Mouse (Mus musculus) spleen, embryonic (tissue): ENCODE measurements around the gene Tlr4.

ENCODE experiments used
- CTCF ChIA-PET: fragments of 350-600 bp; sonication (Branson Sonifier 250); formaldehyde crosslinking; loops from one replicate; lab custom pipeline; 2022; lab: Charles Lee

The Tlr4 gene

DNA sequence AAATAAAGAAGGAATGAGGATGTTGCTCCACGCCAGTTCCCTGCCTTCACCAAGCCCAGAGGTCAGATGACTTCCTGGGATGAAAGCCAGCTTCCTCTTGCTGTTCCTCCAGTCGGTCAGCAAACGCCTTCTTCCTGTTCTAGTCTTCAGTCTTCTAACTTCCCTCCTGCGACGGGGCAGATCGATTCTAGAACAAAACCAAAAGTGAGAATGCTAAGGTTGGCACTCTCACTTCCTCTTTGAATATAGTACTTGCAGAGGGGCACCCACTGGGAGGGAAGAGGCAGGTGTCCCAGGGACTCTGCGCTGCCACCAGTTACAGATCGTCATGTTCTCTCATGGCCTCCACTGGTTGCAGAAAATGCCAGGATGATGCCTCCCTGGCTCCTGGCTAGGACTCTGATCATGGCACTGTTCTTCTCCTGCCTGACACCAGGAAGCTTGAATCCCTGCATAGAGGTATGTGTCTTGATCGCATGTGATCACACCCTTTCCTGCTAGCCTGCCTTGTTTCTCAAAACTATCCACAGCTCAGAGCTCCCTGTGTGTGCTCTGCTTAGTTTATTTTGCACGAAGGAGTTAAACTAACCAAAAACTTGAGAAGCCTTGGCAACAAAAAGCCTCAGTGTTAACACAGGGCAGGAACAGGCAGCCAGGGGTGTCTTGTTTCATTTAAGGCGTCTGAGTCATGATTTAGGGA is at the start of gene Tlr4:
Gene Tlr4, plus strand, starts transcription at position 122 of the 700 bp plus-strand sequence.
- CTCF ChIA-PET, result no interaction called here

DNA sequence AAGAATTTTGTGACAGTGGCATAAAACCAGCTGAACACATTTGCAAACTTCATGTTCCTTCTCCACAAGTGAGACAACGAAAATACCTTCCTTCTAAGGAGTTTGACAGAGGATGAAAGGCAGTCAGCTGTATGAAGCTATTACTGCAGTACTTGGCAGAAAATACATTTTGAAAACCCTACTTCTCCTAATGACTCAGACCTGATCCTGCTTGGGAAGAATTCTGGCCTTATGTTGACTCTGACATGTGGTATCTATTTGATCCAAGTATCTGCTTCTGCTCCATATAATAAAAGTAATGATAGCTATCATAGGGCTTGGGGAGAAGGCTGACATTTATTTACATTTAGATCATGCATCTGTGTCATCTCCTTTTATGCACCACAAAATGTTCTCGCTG is 33.1 kb upstream of the Tlr4 start:
- CTCF ChIA-PET, result no interaction called here

DNA sequence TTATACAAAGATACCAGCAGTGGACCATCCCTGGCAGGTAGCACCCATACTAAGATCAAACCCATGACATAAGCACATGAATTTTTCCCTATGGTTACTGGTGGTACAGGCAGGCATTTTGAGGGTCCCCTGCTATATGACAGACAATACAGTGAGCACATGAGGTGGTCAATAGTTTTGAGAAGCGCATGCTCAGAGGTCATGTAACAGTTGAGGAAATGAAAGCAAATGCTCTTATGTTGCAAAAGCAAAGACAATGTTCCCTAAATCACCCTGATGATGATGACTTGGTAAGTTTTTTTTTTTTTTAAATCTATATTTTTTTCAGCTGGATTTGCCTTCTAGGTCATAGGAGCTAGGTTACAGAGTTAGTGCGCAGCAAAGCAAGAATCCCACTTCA is 30.7 kb upstream of the Tlr4 start:
- CTCF ChIA-PET, result no interaction called here

DNA sequence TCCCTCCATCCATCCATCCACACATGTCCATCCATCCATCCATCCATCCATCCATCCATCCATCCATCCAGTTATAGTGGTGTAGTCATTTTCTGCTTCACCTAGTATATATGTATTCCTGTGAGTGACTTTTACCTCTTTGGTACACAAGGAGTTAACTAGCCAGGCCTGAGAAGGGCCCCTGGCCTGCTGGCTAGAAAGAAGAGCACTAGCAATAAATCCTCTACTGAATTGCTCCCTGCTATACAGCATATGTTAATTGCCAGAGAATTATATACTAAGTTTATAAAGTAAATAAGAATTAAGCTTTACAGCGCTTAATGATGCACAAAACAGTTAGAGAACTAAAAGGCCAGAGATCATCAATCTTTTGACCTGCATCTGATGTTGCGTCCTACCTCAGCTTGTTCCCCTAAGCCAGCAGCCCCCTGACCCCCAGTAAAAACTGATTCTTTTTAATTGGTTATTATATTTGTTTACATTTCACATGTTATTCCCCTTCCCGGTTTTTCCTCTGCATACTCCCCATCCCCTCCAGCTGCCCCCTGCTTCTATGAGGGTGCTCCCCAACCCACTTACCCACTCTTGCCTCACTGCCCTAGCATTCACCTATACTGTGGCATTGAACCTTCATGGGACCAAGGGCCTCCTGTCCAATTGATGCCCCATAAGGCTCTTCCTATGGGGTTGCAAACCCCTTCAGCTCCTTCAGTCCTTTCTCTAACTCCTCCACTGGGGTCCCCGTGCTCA is 22.7 kb upstream of the Tlr4 start:
- CTCF ChIA-PET, result no interaction called here

DNA sequence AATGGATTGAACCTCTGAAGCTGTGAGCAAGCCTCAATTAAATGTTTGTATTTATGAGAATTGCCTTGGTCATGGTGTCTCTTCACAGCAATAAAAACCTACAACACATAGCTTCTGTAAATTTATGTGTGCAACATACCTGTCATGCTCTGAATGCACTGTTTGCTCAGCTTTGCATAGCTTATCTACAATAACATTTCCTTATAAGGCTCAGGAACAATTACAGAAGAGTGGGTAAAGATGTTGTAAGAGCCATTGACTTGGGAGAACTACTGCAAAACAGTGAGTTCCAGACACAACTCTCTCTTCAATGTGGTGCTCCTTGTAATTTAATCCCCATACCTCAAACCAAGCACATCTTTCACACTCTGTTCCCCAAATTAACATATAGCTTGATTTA is 21.6 kb upstream of the Tlr4 start:
- CTCF ChIA-PET, result no interaction called here

DNA sequence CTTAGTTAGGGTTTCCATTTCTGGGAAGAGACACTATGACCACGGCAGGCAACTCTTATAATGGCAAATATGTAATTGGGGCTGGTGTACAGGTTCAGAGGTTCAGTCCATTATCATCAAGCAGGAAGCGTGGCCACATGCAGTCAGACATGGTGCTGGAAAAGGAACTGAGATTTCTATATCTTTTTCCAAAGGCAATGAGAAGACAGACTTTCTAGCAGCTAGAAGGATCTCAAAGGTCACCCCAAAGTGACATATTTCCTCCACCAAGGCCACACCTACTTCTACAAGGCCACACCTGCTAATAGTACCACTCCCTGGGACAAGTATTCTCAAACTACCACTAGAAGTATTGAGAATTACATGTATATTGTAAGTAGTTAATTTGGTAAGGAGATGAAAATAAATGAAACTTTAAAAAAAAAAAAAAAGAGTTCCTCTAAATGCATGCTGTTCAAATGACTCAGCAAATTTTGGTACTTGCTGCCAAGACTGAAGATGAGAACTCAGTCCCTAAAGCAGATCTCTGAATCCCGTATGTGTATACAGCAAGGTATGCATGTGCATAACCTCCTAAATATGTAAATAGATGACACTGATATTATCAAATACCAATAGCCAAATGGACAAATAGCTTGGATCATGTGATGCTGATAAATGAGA is 10.9 kb upstream of the Tlr4 start:
- CTCF ChIA-PET, result no interaction called here

DNA sequence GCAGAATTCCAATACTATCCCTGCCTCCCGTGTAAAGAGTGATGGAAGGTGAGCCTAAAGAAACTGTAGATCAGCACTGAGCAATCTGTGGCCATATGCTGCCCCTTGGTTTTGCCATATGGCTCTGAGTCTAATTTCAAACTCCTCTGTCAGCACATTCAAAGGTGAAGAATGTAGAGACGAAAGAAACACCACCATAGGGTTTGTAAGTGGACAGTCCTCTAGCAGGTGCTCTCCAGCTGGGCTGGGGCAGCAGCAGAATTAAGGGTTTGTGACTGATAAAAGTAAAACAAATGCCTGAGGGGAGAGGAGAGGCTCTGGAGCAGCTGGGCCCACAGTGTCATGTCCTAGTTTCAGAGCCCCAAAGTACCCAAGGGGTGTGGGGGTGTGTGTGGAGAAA is 6.2 kb upstream of the Tlr4 start:
- CTCF ChIA-PET, result no interaction called here

DNA sequence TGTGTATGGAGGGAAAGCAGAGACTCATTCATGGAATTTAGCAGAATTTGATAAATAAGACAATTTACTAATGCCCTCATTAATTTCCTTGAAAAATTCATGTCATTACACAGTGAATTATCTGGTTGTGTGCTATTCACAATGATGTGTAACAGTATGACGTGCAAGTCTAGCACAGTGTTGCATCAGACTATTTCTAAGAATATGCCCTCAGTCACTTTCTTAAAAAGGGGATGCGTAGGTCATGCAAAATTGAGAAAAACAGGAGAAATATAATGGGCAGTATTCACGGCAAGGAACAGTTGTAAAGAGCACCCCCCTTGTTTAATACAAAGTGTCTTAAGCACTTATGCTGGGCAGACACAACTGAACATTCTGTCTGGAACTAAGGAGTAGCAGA is 5.6 kb upstream of the Tlr4 start:
- CTCF ChIA-PET, result no interaction called here

DNA sequence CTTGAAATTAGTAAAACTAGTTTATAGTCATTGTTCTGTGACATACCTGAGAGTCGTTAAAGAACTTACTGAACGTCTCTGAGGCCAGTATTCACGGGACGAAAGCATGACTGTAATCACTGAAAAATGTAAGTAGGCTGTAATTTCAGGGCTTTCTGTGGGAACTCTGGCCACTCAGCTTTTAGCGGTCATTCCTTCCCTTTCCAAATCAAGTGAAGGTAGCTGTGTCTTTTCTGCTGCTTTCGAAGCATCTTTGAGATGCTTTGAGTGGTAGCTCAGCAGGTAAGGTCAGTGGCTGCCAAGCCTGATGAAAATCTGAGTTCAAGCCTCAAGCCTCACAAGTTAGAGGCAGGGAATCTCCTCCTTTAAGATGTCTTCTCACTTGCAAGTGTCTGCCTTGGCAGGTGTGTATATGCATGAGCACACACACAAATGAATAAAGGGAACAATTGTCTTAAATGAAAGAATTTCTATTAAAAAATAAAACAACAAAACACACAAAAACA is 832 bp downstream of the Tlr4 start:
- CTCF ChIA-PET, result no interaction called here

DNA sequence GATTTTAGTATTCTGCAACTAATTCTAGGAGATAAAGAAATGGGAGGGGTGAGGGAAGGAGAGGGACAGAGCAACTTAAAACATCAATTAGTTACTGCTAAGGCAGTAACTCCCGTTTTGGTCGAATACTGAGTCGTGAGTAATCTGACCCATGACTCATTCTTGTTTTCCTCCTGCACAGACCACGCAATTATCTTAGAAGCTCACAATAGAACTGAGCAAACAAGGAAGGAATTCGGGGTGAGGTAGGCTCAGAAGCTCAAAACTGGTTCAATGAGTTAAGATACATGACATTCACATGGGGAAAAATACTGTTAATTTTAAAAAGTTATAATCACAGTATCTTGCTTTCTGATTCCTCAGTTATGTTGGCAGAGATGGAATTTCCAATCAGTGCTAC is 1.3 kb downstream of the Tlr4 start:
- CTCF ChIA-PET, result no interaction called here

DNA sequence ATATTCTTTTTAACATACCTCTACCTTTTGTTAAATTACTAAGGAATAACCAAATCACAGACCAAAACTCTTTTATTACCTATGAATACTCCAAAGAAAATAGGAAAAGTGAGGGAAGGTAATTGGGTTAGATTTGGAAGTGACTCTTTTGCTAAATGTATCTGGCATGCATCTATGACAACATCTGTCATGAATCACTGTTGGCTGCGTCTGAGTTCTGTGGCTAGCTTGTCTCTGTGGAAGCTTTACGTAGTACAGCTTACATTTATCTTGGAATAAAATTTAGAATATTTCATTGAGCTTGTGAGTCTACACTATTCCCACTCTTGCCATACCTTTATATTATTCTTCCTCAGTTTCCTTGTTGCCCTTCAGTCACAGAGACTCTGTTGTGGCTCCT is 10.7 kb downstream of the Tlr4 start:
- CTCF ChIA-PET, result no interaction called here

DNA sequence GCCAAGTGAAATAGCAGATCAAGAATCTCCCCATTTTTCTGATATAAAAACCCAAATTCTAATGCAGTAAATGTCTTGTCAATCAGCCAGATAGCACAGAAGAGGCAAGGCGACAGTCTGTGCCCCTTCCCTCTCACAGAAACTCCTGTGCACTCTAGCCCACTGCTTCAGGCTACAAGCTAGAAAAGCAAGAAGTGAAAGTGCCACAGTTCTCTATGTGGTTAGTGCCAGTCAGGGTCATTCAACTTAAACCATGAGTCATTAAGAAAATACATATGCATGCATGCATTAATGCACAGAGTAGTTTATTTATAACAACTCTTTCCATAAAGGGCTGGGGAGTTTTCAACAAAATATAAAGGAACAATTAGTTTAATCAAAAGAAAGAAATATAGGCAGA is 15.9 kb downstream of the Tlr4 start:
- CTCF ChIA-PET, result no interaction called here

DNA sequence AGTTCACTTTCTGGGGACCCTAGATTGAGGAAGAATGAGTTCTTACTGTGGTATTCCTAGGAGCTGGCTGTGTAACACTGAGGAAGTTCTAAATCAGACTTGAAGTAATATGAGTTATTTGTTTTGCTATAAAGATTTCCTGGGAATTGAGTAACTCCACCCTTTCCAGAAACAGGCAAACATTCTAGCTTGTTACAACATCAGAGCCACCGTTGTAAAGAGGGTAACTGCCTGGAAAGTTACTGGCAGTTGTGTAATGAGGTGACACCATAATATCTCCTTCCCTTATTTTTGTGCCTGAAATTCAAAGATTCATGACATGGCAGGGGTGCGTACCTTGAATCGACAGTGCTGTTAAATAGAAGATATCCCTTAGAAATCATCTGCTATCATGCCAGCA is 24.6 kb downstream of the Tlr4 start:
- CTCF ChIA-PET, result no interaction called here

DNA sequence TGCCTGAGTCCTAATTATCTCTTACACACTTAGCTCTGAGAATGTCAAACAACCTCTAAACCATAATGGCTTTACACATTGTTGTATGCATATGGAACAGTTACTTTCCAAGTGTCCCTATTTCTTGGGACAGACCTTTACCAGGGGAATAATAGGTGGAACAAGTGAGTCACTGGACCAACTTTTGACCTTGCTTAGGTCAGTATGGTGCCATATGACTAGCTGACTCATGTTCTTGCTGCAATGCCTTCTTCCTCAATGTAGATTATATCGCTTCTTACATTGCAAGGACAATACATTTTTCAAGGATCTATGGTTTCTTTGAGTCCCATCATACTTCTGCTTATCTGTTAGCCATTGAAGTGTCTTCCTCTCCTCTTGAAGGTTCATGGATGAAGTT is 29.6 kb downstream of the Tlr4 start:
- CTCF ChIA-PET, result no interaction called here

DNA sequence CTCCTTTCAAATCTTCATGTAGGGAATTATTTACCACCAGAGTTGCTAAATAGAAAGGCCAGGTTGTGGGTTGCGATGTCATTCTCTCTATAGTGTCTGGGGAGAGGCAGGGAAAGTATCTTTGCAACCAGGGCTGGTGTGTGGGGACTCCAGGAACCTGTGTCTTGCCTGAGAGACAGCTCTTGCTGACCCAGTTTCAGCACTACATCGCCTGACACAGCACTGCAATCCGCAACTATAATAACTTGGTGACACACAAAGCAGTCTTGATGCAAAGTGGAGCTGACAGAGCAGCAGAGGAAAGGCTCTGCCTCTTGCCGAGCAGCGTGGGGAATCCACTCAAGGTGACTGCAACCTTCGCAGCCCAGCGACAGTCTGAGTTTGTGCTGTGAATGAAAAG is 42.5 kb downstream of the Tlr4 start:
- CTCF ChIA-PET, result interaction anchor here (0.5 kb wide), 1 partner anchor 1025 kb away, joined by 4 read pairs; no protein-coding TSS in a partner anchor

DNA sequence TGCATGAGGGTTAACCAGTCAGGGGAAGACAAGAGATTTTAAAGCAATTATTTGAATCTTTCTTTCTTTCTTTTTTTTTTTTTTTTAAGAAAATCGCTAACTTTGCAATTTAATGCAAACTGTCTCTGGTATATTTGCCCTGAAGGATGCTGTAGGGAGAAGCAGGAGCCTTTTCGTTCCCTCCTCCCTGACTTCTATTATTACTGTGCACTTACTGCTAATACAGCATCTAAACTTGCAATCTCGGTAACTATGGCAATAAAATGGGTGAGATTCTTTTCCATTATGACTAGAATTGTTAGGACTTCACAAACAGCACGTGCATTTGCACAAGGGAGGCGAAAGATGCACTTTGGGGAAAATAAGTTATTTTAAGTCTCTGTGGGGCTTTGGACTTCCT is 44.6 kb downstream of the Tlr4 start:
- CTCF ChIA-PET, result no interaction called here

DNA sequence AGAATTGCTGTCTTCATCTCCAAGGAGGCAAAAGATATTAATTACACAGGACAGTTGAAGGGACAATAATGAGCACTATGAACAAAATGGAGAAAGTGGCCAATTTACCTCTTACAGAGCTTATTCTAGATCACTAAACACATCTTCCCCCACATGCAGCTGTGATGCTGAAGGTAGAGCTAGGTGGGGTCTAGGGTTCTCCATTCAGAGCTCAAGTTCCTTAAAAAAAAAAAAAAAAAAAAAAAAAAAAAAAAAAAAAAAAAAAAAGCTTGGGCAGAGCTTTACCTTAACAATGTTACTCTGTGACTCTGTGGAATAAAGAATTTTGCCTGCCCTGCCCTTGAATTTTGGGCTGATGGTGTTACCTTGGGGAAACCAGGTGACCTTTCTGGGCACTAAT is 46.0 kb downstream of the Tlr4 start:
- CTCF ChIA-PET, result no interaction called here

DNA sequence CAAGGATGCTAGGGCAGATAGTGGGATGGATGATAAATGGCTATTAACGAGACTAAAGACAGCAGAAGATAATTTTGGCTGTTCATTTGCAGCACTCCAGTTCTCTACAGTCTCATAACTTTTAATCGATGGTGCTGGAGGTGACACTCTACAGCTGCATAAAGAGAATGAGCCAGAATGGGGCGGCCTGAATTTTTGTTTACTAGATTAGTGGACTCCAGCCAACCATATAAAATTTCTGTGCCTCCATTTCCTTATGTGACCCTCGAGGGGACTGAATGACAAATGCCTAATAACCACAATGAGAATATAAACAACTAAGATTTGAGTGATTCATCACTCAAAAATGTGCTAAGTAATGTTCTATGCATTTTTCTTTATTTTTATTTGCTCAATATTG is 48.4 kb downstream of the Tlr4 start:
- CTCF ChIA-PET, result interaction anchor here (0.6 kb wide), 1 partner anchor 45 kb away, joined by 4 read pairs; no protein-coding TSS in a partner anchor

DNA sequence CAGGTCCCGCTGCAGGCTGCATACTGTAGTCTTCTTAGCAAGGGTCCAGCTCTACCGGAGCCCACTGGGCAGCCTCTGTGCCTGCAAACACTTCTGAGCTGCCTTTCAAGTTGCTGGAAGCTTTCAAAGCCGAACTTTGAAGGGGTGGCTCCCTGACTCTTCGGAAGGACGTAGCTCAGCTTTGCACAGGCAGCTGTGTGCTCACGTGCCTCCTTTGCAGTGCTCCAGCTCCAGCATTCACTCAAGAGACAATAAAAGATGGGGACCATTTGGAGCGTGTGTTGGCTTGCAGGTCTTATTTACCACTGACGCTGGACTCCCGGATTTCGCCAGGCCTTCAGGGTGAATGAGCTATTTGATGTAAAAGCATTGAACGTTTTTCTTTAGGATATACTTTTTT is 50.2 kb downstream of the Tlr4 start:
- CTCF ChIA-PET, result no interaction called here

DNA sequence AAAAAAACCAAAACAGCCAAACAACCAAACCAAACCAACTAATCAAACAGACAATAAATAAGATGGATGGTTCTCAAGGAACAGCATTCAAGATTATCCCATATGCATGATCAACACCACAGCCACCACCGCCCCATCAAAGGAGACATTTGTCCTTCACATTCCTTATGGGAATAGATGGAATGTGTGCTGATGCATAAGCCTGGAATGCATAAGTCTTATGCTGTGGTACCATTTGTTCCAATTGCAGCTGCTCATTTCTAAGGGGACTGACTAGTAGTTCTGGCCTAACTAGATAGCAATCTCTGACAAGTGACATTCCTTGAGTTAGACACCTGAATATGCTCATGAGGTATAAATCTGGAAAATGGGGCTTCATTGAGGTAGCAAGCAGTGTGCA is 54.1 kb downstream of the Tlr4 start:
- CTCF ChIA-PET, result no interaction called here

DNA sequence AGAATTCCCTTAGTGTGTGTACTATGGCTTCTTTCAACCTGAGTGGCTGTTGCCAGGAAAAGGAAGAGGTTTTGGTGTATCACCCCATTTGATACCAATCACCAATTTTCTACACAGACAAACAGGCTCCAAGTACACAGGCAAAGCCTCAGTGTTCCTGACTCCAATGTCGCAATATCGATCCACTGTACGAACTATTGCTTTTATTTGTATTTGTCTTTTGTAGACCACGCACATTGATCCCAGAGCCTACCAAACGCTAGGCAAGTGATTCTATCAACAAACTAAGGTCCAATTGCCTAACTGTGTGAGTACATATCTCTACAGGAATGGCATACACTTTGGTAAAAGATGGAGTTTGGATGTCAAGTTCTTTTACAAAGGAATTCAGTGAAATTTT is 55.9 kb downstream of the Tlr4 start:
- CTCF ChIA-PET, result no interaction called here

DNA sequence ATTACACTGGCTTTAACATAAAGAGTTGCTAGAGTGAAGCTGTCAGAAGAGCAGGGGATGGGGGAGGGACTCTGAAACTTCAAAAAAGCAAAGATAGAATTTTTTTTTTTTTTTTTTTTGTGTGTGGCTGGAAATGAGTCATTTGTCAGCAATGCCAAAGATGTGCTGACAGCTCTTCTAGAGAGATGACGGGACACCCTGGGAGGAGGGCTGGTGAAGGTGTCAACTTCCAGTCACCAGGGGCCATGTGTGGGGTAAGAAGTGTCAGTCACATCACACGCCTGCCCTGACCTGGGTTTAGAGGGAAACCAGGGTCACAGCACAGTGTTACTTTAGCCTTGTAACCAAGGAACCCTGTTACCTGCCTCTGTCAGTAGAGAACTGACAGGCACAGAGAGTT is 67.2 kb downstream of the Tlr4 start:
- CTCF ChIA-PET, result no interaction called here

DNA sequence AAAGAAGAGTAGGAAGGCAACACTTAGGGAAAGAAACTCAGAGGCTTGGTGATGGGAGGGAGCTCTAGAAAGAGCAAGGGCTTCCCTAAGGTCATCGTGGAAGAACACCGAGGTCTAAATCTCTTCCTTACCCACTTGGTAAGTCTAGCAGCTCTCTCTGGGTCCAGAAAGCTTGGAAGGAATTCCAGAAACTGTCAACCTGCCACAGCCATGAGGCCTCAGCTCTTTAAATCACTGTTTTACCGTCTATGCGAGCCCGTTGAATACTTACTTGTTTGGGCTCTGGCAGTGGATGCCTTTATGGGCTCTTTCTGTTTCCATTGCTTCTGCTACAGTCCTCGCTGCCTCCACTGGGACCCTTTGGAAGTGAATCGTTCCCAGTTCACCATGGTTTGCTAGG is 67.6 kb downstream of the Tlr4 start:
- CTCF ChIA-PET, result no interaction called here
